Mouse (Mus musculus): Measurements from ENCODE around the gene Hydin. TPM values are rescaled to one million over a fixed set of nuclear protein-coding genes. Genes with fewer than 3 reads are reported as not detected.
A peak's percentile ranks its signal among the peaks of the same experiment; 100 is the strongest.
"Not testable (repeated sequence)": the region's sequence is repeated elsewhere in the genome, so short reads cannot be mapped to it uniquely, and the experiment has no call there.

The Hydin gene
- total and polyA plus RNA-seq, 3 experiments = not detected

DNA sequence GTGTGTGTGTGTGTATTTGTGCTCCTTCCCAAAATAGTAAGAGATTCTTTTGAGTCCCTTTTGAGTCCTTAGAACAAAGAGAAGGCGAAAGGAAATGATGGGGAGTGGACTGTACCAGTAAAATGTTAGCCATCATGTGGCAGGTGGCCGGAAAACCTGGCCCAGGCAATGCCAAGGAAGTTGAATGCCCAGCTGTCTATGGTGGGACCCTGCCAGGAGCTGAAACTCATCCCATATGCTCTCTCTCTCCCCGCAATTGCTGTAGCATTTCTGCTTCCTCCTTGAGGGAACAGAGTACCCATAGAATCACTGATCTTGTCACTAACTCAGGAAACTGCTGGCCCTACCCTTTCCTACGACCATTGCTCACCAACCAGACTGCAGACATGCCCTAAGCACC, 271.1 kb downstream of the Hydin start:
- Histone ChIP-seq H3K4me3 (ENCODE audit: control insufficient read depth in 1 of 2, insufficient read depth in 1 of 2, low read depth in 2 of 2, low read length in 2 of 2) (no peak overlapping the region), H3K9ac (ENCODE audit: control insufficient read depth, low read depth, low read length, poor library complexity, severe bottlenecking) (no peak overlapping the region), H3K4me1 (ENCODE audit: control insufficient read depth in 1 of 2, insufficient read depth in 2 of 2, low read length in 2 of 2) (no peaks in the 10 kb centered on the region), H3K27ac (ENCODE audit: control insufficient read depth, low read depth, low read length) (no peak overlapping the region), H3K36me3 (ENCODE audit: control insufficient read depth in 1 of 2, insufficient read depth in 2 of 2, low read length in 2 of 2) (no peaks in the 10 kb centered on the region), H3K79me2 (ENCODE audit: control insufficient read depth, insufficient read depth, low read length, poor library complexity) (no peaks in the 10 kb centered on the region), H3K27me3 (ENCODE audit: control insufficient read depth in 1 of 2, insufficient read depth in 2 of 2, low read length in 2 of 2) (no peaks in the 10 kb centered on the region), H3K9me3 (replicated peaks; ENCODE audit: insufficient read depth, low read length) (no peaks in the 10 kb centered on the region)
- DNase-seq (ENCODE audit: low read depth, low spot score) = no peak
- TF ChIP-seq CTCF (IDR thresholded peaks at IDR 0.05 in 2 of 3, conservative IDR thresholded peaks at IDR 0.05 in 1 of 3; ENCODE audit: control insufficient read depth in 1 of 3, insufficient read depth in 1 of 3, low read depth in 2 of 3, low read length in 3 of 3, poor library complexity in 1 of 3, severe bottlenecking in 1 of 3) (no peak), CHD2 (IDR thresholded peaks at IDR 0.05; ENCODE audit: low read length) (no peak), ETS1 (IDR thresholded peaks at IDR 0.05; ENCODE audit: low read depth, low read length) (no peak), POLR2A (IDR thresholded peaks at IDR 0.05; ENCODE audit: control insufficient read depth in 1 of 2, insufficient read depth in 1 of 2, low read depth in 1 of 2, low read length in 2 of 2, poor library complexity in 1 of 2) (no peak), RCOR1 (IDR thresholded peaks at IDR 0.05; ENCODE audit: low read depth, low read length) (no peak), KAT2A (conservative IDR thresholded peaks at IDR 0.05; ENCODE audit: low read depth, low read length) (no peak), ZC3H11A (IDR thresholded peaks at IDR 0.05; ENCODE audit: low read depth, low read length) (no peak), MAZ (IDR thresholded peaks at IDR 0.05; ENCODE audit: low read depth, low read length) (no peak), RAD21 (IDR thresholded peaks at IDR 0.05; ENCODE audit: low read depth, low read length) (no peak), SIN3A (IDR thresholded peaks at IDR 0.05; ENCODE audit: low read length) (no peak), POLR2AphosphoS5 (IDR thresholded peaks at IDR 0.05; ENCODE audit: borderline replicate concordance, low read depth, low read length) (no peak), GABPA (IDR thresholded peaks at IDR 0.05; ENCODE audit: low read depth, low read length) (no peak), MYB (IDR thresholded peaks at IDR 0.05; ENCODE audit: low read depth, low read length) (no peak), TBP (IDR thresholded peaks at IDR 0.05; ENCODE audit: low read depth, low read length) (no peak), EP300 (IDR thresholded peaks at IDR 0.05; ENCODE audit: low read depth in 1 of 2, low read length in 2 of 2) (no peak), USF1 (IDR thresholded peaks at IDR 0.05; ENCODE audit: low read depth, low read length) (no peak), ZNF384 (IDR thresholded peaks at IDR 0.05; ENCODE audit: low read depth, low read length) (no peak), NELFE (IDR thresholded peaks at IDR 0.05; ENCODE audit: low read depth, low read length) (no peak), UBTF (IDR thresholded peaks at IDR 0.05; ENCODE audit: borderline replicate concordance, insufficient read depth, low read depth, low read length) (no peak)

DNA sequence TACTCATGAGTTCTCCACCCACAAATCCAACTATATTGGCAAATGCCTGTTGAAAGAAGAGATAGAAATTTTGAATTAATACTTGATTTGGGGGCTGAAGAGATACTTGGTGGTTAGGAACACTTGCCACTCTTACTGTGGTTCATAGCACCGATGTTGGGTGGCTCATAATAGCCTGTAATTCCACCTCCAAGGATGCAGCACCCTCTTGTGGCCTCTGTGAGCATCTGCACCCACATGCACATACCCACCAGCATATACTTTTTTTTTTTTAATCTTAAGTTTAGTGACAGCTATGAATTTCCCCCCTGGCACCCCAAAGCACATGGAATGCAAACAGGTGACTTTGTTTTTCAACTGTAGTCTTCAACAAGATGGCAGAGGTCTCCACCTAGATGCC, 283.6 kb downstream of the Hydin start:
- H3K79me2 ChIP-seq (ENCODE audit: control insufficient read depth, insufficient read depth, low read length, poor library complexity) = no peaks in the 10 kb centered on the region
- no peak overlapping the region for H3K4me3 ChIP-seq (ENCODE audit: control insufficient read depth in 1 of 2, insufficient read depth in 1 of 2, low read depth in 2 of 2, low read length in 2 of 2)
- no peaks in the 10 kb centered on the region for H3K36me3 ChIP-seq (ENCODE audit: control insufficient read depth in 1 of 2, insufficient read depth in 2 of 2, low read length in 2 of 2)
- no peaks in the 10 kb centered on the region for H3K4me1 ChIP-seq (ENCODE audit: control insufficient read depth in 1 of 2, insufficient read depth in 2 of 2, low read length in 2 of 2)
- H3K9me3 ChIP-seq (replicated peaks; ENCODE audit: insufficient read depth, low read length) = no peaks in the 10 kb centered on the region
- TF ChIP-seq GABPA (IDR thresholded peaks at IDR 0.05; ENCODE audit: low read depth, low read length) = no peak
- TF ChIP-seq RAD21 (IDR thresholded peaks at IDR 0.05; ENCODE audit: low read depth, low read length) = peak; percentile 38
- TF ChIP-seq CHD1 (IDR thresholded peaks at IDR 0.05; ENCODE audit: low read depth, low read length) = no peak
- no peak for TF ChIP-seq KAT2A (conservative IDR thresholded peaks at IDR 0.05; ENCODE audit: low read depth, low read length)
- no peak for TF ChIP-seq TAL1 (IDR thresholded peaks at IDR 0.05; ENCODE audit: low read length)
- TF ChIP-seq CTCF (IDR thresholded peaks at IDR 0.05 in 2 of 3, conservative IDR thresholded peaks at IDR 0.05 in 1 of 3; ENCODE audit: control insufficient read depth in 1 of 3, insufficient read depth in 1 of 3, low read depth in 2 of 3, low read length in 3 of 3, poor library complexity in 1 of 3, severe bottlenecking in 1 of 3) = peak; percentile 35 to 51 (median 35); a peak in 5 of 6 replicates
- TF ChIP-seq MXI1 (IDR thresholded peaks at IDR 0.05; ENCODE audit: low read depth, low read length) = no peak
- no peak for TF ChIP-seq EP300 (IDR thresholded peaks at IDR 0.05; ENCODE audit: low read depth in 1 of 2, low read length in 2 of 2)
- peak; percentile 42; the same call in 1 of the 2 replicates for TF ChIP-seq ZNF384 (IDR thresholded peaks at IDR 0.05; ENCODE audit: low read depth, low read length)
- peak; percentile 16 for DNase-seq (ENCODE audit: low read depth, low spot score)
- H3K27me3 ChIP-seq (ENCODE audit: control insufficient read depth in 1 of 2, insufficient read depth in 2 of 2, low read length in 2 of 2) = no peaks in the 10 kb centered on the region
- no peak overlapping the region for H3K27ac ChIP-seq (ENCODE audit: control insufficient read depth, low read depth, low read length)
- no peak overlapping the region for H3K9ac ChIP-seq (ENCODE audit: control insufficient read depth, low read depth, low read length, poor library complexity, severe bottlenecking)

DNA sequence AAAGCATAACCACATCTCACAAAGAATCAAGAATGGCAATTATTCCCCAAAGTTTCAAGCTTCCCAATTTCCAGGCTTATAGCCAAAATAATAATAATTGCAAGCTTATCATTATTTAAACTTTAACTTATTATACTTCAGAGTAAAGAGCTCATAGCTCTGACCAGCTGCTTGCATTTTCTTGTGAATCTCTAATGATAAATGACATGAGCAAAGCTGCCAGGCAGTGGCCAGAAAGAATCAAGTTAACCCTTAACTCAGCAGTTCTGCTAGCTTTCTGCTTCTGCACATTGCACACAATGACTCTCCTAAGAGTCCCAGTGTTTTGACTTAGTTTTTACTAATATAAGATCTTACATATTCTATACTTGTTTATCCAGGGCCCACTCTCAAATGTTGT, 285.3 kb downstream of the Hydin start:
- not testable (repeated sequence) for H3K27me3 ChIP-seq (ENCODE audit: control insufficient read depth in 1 of 2, insufficient read depth in 2 of 2, low read length in 2 of 2); H3K27ac ChIP-seq (ENCODE audit: control insufficient read depth, low read depth, low read length); DNase-seq (ENCODE audit: low read depth, low spot score); H3K36me3 ChIP-seq (ENCODE audit: control insufficient read depth in 1 of 2, insufficient read depth in 2 of 2, low read length in 2 of 2); H3K9me3 ChIP-seq (replicated peaks; ENCODE audit: insufficient read depth, low read length); H3K4me1 ChIP-seq (ENCODE audit: control insufficient read depth in 1 of 2, insufficient read depth in 2 of 2, low read length in 2 of 2); H3K4me3 ChIP-seq (ENCODE audit: control insufficient read depth in 1 of 2, insufficient read depth in 1 of 2, low read depth in 2 of 2, low read length in 2 of 2); H3K9ac ChIP-seq (ENCODE audit: control insufficient read depth, low read depth, low read length, poor library complexity, severe bottlenecking); H3K79me2 ChIP-seq (ENCODE audit: control insufficient read depth, insufficient read depth, low read length, poor library complexity)

All from MEL (cell line).